Mouse (Mus musculus) small intestine, adult 2 months (tissue): ENCODE data around the gene Hspd1.

Experiments used
- CTCF ChIP-seq: fragments of 200-500 bp; IDR thresholded peaks from 2 replicates; pipeline ENCODE4 v1.5.1; 2012; ENCODE audit warnings: low read depth, mild to moderate bottlenecking, control low read depth, inconsistent platforms, low read length, moderate library complexity, mixed read lengths; ENCODE audit not compliant: insufficient replicate concordance, insufficient read length; ENCODE audit errors: extremely low read depth
- POLR2A ChIP-seq: fragments of 200-500 bp; IDR thresholded peaks from 2 replicates; pipeline ENCODE4 v1.6.1; 2012; ENCODE audit warnings: low read depth, mild to moderate bottlenecking, control low read depth, inconsistent platforms, low read length, moderate library complexity

DNA sequence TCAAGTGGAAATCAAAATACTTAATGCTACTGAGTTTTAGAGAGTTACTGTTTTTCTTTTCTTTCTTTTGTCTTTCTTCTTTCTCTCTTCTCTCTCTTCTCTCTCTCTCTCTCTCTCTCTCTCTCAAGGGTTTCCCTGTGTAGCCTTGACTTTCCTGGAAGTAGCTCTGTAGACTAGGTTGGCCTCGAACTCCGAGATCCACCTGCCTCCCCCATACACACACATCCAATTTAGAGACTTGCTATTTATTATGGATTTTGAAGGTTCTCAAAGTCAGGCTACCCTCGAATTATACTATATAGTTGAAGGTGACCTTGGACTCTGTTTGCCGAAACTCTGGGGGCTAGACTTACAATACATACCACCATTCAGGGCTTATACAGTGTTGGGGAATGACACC is 44.3 kb upstream of the Hspd1 start:
- no peak for TF ChIP-seq CTCF
- no peak for TF ChIP-seq POLR2A
